Mouse (Mus musculus): Measurements from ENCODE around the gene Sh2d2a.
"Not testable (repeated sequence)": the region's sequence is repeated elsewhere in the genome, so short reads cannot be mapped to it uniquely, and the experiment has no call there.

The Sh2d2a gene

GRCm38 (mm10) chr3:87855936-87856335, 9.4 kb downstream of the Sh2d2a start:
- no peak for DNase-seq (ENCODE audit: low spot score)

DNA sequence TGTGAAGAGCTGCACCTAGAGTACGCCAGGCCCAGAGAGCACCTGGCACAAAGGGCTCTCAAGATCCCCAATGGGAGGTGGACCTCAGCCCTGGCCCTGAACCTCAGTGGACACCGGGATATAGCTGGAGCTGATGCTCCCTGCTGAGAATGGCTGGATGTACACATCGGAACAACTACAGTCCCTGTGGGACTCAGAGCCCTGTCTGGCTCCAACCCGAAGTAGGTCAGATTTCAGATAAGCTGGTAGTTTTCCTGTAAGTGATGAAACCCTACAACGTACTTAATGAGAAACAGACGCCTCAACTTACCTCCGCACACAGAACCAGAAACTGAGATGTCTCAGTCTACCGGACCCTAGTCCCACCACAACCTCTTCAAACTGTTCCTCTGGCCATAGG, 11.1 kb downstream of the Sh2d2a start:
- DNase-seq (ENCODE audit: low spot score): no peak

- peak; percentile 80 for DNase-seq (ENCODE audit: low spot score)
These were observed 13.3 kb downstream of the Sh2d2a start for GRCm38 (mm10) chr3:87859813-87860212.

- DNase-seq (ENCODE audit: low spot score): not testable (repeated sequence)
These were observed 17.6 kb downstream of the Sh2d2a start for GRCm38 (mm10) chr3:87864111-87864510.

DNA sequence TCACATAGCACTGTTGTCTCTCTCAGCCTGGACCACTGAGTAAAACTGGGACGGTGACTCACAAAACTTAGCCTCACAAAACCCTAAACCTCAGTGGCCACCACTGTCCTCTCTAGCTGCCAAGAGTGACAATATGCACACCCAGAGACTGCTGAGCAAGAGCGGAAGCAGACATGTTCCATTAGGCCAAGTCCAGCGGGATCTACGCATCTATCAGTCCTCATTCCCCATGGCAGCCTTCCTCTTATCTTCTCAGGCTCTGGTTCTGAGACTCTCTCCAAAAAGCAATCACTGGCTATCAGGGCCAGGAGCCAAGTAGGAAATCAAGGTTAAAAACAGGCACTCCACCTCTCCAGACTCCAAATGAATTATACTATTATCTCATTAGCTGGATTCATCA, 31.2 kb downstream of the Sh2d2a start:
- DNase-seq (ENCODE audit: low spot score): no peak

GRCm38 (mm10) chr3:87884291-87884690, 37.7 kb downstream of the Sh2d2a start:
- DNase-seq (ENCODE audit: low spot score): no peak

DNA sequence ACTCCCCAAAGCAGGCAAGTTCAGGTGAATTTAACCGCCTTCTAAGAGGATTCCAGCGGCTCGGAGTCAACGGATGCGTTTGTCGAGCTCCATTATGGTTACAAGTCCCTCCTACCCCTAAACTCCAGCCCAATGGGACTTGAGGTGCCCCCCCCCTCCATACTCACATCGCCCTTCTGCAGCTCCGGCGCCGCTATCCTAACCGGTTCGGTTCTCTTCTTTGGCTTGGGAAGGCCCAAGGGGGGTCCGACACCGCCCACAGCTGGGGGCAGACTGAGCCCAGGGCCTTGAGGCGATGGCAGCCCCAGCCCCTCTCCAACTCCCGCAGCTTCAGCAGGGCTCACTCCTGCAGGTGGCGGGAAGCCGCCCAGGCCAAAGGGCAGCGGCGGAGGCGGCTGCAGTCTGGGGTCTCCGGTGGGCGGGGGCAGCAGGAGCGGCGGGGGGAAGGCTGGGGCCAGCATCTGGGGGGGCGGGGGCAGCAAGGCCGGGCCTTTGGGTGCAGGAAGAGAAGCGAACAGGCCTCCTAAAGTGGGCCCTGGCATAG, 38.2 kb downstream of the Sh2d2a start:
- DNase-seq (ENCODE audit: low spot score): peak; percentile 57

GRCm38 (mm10) chr3:87885281-87886003, 38.9 kb downstream of the Sh2d2a start, which contains the start of gene Prcc:
Gene Prcc (minus strand): TSS chr3:87885608.
- peak; percentile 99 for DNase-seq (ENCODE audit: low spot score)

GRCm38 (mm10) chr3:87886004-87886365, 39.4 kb downstream of the Sh2d2a start:
- DNase-seq (ENCODE audit: low spot score): peak; percentile 28

- DNase-seq (ENCODE audit: low spot score): no peak
These were observed 39.9 kb downstream of the Sh2d2a start for GRCm38 (mm10) chr3:87886416-87886815.

DNA sequence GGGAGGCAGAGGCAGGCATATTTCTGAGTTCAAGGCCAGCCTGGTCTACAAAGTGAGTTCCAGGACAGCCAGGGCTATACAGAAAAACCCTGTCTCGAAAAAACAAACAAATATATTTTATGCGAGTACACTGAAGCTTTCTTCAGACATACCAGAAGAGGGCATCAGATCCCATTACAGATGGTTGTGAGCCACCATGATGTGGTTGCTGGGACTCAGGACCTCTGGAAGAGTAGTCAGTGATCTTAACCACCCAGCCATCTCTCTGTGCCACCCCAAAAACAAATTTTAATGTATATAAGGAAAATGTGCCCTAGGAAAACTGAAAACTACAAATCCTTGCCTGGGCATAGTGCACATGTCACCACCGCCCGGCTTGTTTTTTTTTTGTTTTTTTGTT, 40.8 kb downstream of the Sh2d2a start:
- not testable (repeated sequence) for DNase-seq (ENCODE audit: low spot score)

DNA sequence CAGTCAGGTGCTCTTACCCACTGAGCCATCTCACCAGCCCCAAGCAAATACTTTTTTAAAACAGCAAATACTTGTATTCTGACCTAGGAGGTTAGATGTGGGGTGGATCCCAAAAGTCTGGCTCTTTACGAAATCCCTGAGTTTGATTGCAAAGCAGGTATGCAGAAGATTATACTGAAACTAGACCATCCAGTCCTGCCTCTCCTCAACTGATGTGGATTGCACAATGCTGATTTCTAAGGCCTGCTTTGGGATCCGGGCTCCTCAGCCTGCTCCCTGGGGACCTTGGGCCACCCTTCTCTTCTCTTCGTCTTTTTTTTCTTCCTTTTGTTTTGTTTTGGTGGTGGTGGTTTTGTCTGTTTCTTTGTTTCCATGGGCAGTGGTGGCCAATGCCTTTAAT, 44.9 kb downstream of the Sh2d2a start:
- DNase-seq (ENCODE audit: low spot score): no peak

GRCm38 (mm10) chr3:87893367-87893905, 46.9 kb downstream of the Sh2d2a start:
- DNase-seq (ENCODE audit: low spot score): no peak

DNA sequence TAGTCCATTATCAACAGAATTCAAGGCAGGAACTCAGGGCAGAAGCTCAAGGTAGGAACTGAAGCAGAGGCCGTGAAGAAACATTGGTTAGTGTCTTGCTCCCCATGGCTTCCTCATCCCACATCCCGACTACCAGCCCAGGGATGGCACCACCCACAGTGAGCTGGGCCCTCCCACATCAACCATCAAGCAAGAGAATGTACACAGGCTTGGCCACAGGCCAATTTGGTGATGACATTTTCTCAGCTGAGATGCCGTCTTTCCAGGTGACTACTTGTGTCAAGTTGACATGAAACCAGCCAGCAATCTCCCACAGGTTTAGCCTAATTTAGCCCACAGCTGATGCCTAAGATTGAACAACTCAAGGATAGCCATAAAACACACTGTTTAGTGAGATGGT, 52.7 kb downstream of the Sh2d2a start:
- DNase-seq (ENCODE audit: low spot score): no peak

DNA sequence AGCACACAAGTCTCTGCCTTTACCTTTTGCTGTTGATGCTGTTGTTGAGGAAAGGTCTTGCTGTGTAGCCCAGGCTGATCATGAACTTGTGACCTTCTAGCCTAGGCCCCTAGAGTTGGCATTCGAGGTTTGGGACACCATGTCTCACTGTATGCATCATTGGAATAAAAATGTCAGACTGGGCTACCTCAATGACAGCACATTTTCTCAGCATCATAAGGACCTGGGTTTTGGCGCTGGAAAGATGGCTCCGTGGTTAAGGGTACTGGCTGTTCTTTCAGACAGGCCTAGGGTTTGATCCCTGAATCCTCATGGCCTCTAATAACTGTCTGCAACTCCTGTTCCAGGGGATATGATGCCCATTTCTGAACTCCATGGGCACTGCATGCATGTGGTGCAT, 53.2 kb downstream of the Sh2d2a start:
- no peak for DNase-seq (ENCODE audit: low spot score)

- DNase-seq (ENCODE audit: low spot score): peak; percentile 14
These were observed 54.6 kb downstream of the Sh2d2a start for GRCm38 (mm10) chr3:87901036-87901624.

- not testable (repeated sequence) for DNase-seq (ENCODE audit: low spot score)
These were observed 55.4 kb downstream of the Sh2d2a start for GRCm38 (mm10) chr3:87901959-87902358.

DNA sequence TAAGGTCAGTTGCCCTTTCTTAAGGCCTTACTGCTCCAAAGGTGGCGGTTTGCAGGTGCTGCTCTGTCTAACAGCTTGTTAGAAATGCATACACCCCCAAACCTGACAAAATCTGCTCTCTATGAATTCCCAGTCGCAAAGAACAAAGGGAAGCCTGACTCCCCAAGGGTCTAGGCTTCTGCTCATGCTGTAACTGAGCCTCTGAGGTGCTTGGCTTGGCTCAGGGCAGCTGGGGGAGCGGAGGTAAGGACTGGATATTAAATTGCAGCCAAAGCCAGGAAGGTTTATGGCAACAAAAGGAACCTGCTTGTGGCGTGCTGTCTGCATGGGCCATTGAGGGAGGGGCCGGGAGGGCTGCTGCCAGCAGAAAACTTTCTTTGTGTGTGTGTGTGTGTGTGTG, 57.3 kb downstream of the Sh2d2a start:
- DNase-seq (ENCODE audit: low spot score): no peak

Data from embryo, embryonic 10 days (tissue).